Mouse (Mus musculus): ENCODE measurements around the gene Mef2d.

The Mef2d gene

DNA sequence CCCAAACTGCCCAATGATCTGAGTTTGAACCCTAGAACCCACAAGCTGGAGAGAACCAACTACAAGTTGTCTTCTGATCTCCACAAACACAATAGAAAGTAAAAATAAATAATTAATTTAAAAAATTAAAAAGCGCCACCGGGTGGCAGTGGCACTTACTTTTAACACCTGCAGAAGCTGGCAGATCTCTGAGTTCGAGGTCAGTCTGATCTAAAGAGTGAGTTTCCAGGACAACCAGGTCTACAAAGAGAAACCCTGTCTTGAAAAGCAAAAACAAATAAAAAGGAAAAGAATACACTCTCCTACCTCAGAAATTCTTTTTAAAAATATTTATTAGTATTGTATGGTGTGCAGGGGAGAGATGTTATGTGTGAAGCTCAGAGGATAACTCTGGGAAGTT is 4.4 kb upstream of the Mef2d start:
- DNase-seq (ENCODE audit: low spot score) = no peak

GRCm38 (mm10) chr3:88138336-88139242 is 3.6 kb upstream of the Mef2d start:
- DNase-seq (ENCODE audit: low spot score) = peak; percentile 85

DNA sequence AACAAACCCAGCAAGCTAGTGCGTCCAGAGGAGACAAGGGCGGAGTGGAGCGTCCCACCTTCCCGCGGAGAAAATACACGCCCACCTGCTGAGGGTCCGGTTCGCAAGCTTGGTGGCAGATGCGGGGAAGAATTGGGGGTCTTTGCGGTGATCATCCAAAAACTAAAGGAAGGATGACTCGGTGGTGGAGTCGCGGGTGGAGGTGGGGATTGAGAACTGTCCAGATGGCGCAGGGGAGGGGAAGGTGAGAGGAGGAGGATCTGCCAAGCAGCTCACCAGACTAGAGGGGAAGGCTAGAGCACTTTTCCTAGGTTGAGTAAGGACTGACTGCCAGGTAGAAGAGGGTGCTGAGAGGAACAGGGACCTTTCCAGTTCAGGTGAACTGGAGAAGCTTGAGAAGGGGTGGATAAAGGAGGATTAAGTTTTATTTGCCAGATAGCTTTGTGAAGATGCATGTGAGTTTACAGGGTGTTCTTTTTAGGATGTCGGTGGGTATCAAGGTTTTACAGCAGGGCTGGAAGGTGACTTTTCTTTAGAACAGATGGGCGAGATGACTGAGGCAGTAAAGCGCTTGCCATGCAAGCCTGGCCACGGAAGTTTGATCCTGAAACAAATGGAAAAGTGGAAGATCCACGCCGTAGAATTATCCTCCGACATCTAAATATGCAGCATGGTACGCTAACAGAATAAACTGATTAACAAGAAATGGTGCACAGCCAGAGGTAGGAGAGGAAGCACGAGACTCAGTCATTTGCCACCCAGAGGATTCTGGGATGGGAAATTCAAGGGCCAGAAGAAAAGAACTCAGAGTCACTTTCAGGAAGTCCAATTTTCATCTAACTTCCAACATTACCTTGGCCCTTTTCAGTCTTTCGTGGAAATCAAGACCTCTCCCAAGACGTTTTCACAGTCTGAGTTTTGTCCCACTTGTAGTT is 2.7 kb upstream of the Mef2d start:
- no peak for DNase-seq (ENCODE audit: low spot score)

GRCm38 (mm10) chr3:88140178-88140902 is 1.8 kb upstream of the Mef2d start:
- DNase-seq (ENCODE audit: low spot score) = no peak

DNA sequence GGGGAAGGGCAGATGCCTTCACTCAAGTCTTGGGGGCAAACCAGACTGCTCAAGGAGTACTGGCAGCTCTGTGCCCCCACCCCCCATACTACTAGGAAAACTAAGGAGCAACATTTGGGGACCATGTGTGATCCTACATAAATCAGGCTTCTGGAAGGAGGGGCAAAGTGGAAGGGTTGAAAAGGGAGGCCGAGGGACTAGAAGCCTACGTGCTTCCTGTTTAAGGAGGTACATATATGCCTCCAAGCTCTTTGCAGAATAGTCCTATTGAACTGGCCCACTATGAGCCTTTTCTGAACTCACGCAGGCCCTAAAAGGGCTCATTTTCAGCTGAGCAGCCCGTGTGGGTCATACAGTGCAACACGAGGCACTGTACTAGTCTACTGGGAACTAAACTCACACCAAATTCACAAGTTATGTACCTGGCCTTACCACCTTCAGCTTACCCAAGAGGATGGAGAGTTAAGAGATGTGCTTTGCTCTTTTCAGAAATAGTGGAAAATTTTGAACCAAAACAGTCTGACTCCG is 1.2 kb upstream of the Mef2d start:
- no peak for DNase-seq (ENCODE audit: low spot score)

DNA sequence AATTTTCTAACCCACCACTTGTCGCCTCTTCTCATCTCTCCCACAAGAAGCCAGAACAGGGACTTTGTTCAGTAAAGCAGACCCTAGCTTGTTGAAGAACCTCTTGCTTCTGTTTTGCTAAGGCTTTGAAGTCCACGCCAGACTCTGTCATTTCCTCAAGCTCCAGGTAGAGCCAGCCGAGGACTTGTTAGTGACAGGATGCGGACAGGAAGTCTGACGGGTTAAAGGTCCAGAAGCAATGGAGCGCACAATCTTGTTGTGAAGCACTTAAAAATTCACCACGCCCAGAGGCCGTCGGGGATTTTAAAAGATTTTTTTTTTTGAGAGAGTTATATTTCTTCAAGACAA is 759 bp upstream of the Mef2d start:
- no peak for DNase-seq (ENCODE audit: low spot score)

GRCm38 (mm10) chr3:88142546-88142915 is 359 bp downstream of the Mef2d start:
- DNase-seq (ENCODE audit: low spot score) = no peak

DNA sequence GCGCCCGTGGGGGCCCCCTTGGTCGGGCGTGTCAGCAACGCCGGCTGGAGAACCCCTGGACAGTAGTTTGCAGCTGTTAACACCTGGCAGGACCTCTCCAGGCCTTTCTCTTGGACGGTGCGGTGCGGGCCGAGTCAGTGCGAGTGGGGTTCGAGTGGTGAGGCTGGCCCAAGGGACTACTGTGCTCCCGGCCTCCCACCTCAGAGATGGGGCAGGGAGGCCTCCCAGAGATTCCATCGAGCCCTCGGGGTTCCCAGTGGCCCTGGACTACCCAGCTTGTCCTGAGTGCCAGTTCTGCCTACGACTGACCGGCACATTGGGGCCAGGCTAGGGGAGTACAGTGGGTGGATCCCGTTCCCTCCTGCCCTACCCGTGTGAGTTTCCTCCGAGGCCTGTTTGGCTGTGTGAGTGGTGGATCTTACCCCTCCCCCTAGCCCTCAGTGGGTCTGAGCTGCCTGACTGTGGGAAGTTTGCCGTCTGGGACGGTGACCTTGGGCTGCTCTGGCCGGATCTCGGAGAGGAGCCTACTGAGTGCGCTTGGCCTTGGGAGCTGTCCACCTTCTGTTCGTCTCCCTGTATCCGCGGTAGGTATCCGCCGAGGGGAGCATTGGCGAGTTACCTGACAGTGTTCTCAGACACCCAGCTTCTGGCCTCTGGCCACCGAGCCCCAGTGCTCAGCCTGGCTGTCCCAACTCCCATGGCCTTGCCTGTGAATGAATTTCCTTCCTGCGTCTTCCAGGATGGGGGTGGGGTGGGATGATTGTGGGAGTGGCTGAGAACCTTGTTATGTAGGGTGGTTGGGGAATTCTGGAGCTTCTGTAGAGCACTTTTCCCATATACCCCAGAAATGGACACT is 972 bp downstream of the Mef2d start:
- DNase-seq (ENCODE audit: low spot score) = peak; percentile 48

DNA sequence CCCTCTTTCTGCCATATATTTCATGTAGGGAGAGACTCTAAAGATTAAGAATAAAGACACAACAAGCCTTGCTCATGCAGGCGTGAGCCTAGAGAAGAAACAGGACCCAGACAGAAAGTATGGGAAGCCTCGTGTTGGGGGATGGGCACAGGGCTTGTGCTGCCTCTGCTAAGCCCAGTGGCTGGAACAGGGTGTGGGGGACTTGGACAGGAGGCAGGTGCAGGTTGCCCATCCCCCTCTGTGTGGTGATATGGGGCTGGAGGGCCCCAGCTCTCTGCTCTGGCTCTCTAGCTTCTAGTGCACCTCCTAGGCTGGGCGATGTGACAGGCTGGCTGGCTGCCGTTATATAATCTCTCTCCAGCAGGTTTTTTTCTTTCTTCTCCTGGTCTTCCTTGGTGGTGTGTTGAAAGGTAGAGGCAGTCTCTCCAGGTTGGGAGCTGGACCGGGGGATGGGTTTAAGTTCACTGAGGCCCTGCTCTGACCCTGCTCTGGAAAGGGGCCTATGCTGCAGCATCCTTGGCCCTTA is 1.9 kb downstream of the Mef2d start:
- no peak for DNase-seq (ENCODE audit: low spot score)

- DNase-seq (ENCODE audit: low spot score) = no peak
Observed at GRCm38 (mm10) chr3:88144648-88145410, 2.7 kb downstream of the Mef2d start.

DNA sequence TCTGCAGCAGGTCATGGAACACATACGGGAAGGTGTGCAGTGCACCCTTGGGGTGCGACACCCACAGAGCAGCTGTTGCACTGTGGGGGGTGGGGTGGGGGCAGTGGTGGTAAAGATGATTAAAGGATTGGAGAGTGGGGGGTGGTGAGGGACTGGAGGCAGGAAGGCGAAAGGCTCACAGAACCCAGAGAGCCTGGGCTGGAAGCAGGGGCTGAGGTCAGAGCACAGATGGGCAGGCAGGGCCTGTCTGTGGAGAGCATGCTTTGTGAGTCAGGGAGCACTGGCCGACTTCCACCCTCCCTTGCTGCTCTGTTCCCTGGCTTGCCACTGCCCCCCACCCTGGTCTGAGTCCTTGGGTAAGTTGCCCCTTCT is 3.2 kb downstream of the Mef2d start:
- DNase-seq (ENCODE audit: low spot score) = no peak

DNA sequence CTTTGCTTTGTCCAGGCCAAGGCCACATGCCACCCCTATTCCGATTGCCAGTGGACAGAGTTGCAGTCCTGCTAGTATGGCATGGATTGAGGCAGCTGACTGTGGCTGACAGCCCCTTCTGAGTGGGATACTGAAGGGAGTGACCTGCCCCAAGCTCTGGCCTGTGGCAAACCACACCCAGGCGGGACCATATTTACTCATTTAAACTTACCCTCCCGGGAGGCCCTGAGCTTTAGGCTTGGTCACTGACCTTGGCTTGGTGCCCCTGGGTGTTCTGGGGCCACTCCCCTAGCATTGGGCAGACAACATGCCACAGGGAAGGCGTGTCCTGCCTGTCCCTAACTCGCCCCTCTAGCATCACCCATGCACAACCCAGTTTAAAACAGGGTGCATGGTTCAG is 3.8 kb downstream of the Mef2d start:
- DNase-seq (ENCODE audit: low spot score) = no peak

DNA sequence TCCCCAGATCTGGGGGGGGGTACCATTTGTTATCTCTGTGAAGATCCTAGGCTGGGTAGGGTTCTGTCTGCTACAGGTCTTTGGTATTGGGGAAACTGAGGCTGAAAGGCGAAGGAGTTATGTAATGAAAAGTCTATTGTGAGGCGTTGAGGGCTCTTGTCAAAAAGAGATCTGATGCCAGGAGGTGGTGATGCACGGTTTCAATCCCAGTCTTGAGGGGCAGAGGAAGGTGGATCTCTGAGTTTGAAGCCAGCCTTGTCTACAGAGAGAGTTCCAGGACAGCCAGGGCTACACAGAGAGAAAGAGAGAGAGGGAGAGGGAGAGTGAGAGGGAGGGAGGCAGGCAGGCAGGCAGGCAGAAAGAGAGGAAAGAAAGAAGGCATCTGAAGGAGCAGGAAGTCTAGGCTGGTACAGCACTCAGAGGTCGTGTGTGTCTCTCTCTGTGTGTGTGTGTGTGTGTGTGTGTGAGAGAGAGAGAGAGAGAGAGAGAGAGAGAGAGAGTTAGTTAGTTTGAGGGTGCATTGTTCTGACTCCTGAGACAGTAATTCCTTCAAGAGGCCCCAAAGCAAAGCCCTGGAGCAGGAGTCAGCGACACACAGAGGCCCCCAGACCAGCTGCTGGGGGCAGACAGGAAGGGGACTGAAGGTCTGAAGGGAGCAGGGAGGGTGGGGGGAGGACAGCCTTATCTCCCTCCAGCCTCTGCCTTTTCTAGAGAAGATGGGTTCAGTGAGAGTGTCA is 4.4 kb downstream of the Mef2d start:
- no peak for DNase-seq (ENCODE audit: low spot score)

GRCm38 (mm10) chr3:88147444-88147843 is 5.3 kb downstream of the Mef2d start:
- DNase-seq (ENCODE audit: low spot score) = no peak

GRCm38 (mm10) chr3:88147866-88148265 is 5.7 kb downstream of the Mef2d start:
- no peak for DNase-seq (ENCODE audit: low spot score)

GRCm38 (mm10) chr3:88148354-88148753 is 6.2 kb downstream of the Mef2d start:
- DNase-seq (ENCODE audit: low spot score) = no peak

- no peak for DNase-seq (ENCODE audit: low spot score)
Observed at GRCm38 (mm10) chr3:88148776-88149509, 6.8 kb downstream of the Mef2d start.

DNA sequence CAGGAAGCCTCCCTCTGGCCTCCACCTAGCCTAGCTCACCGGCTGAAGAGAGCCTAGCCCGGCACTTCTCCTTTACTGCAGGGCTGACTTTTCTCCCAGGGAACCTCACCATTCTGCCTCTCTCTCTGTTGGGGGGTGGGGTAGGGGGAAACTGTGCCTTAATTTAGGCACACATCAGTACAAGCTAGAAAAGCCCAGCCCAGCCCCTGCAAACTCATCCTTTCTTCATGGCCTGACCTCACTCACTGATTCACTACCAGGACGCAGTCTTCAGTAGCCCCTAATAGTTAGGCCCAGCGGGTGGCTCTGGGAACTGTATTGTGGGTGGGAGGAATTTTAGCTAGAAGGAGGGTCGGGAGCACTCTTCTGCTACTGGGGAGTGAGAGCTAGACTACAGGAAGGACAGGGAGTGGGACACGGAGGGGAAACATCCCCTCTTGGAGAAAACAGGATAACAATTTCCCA is 7.4 kb downstream of the Mef2d start:
- no peak for DNase-seq (ENCODE audit: low spot score)
